Mouse (Mus musculus): ENCODE data around the gene Trpc5. TPM values are rescaled to one million over a fixed set of nuclear protein-coding genes. Genes with fewer than 3 reads are reported as not detected.

Gene Trpc5
- polyA plus RNA-seq, 1 experiment from 2014 or later, result not detected

DNA sequence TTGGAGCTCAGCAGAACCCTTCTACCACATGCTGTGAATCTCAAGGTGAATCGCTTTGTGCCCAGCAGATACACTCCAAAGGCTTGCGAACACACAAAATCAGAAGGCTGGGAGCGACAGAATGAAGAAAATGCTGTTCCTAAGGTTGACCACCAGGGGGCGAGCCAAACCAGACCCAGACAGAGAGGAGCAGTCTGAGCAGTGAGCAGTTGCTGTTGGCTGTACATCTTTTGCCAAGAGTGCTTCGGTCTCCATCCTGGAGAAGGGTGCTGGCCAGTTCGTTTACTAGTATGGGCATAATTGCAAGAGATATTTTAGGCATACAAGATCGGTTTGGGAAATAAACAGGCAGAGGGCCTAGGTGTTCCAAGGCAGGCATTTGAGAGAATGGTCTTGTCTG, 284.5 kb downstream of the Trpc5 start:
- Histone ChIP-seq H3K4me1 (ENCODE audit: insufficient read depth) (no peaks in the 10 kb centered on the region), H3K36me3 (replicated peaks; ENCODE audit: insufficient read depth, low read length) (no peaks in the 10 kb centered on the region), H3K9ac (replicated peaks) (no peak overlapping the region), H3K9me3 (ENCODE audit: low read length) (no peaks in the 10 kb centered on the region), H3K4me3 (ENCODE audit: low read depth, low read length) (no peak overlapping the region), H3K4me2 (ENCODE audit: low read depth, low read length) (no peak overlapping the region), H3K27ac (ENCODE audit: low read depth) (no peak overlapping the region), H3K27me3 (ENCODE audit: insufficient read depth, low read length) (no peaks in the 10 kb centered on the region)
- ATAC-seq (no peak), DNase-seq (peak; percentile 42)
- 32% methylated on average over 7 of the region's 7 CpGs for WGBS (ENCODE audit: insufficient replicate concordance)
- TF ChIP-seq CTCF (IDR thresholded peaks at IDR 0.05; ENCODE audit: low read depth), result peak; percentile 88
- no peak for TF ChIP-seq EP300 (IDR thresholded peaks at IDR 0.05; ENCODE audit: low read depth)

DNA sequence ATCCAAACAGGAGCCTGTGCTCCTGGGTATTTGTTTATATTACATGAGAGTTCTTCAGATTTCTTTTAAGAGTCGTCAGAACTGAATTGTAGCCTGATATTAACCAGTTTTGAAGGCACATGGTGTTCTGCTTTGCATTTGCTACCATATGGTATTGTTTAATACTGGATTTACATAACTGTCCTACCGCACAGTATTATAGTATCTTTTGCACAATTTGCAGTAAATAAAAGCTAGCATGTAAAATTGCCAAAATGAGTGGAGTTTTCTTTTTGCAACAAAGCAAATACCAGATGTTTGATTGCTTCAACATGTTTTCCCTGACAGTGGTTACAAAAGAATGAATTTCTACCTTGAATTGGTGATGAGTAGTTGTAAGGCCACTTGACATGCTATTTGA, 313.8 kb downstream of the Trpc5 start:
- WGBS (ENCODE audit: insufficient replicate concordance), result 78% methylated on average over 2 of the region's 2 CpGs
- ATAC-seq, result no peak
- TF ChIP-seq CTCF (IDR thresholded peaks at IDR 0.05; ENCODE audit: low read depth) (no peak), EP300 (IDR thresholded peaks at IDR 0.05; ENCODE audit: low read depth) (no peak)

DNA sequence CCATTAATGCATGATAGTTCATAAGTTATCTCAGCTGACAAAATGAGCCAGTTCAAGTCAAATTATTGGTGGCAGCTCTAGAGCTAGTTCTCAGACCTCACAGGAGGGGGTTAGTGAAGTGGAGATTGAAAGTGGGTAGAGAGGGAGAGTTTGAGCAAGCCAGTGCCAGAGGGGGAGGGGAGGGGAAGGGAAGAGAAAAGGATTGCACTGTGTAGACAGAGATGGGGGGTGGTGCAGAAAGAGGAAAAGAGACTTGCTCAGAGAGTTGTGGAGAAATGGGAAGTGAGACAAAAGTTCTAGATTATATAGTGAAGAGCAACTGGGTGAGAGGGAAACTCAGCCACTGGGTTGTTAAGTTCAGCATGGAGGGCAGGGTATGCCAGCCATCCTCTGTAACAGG, 349.6 kb downstream of the Trpc5 start:
- no peak overlapping the region for H3K9ac ChIP-seq (replicated peaks)
- no peaks in the 10 kb centered on the region for H3K4me1 ChIP-seq (ENCODE audit: insufficient read depth)
- H3K36me3 ChIP-seq (replicated peaks; ENCODE audit: insufficient read depth, low read length), result no peaks in the 10 kb centered on the region; the same call in 1 of the 2 replicates
- no peak for ATAC-seq
- H3K9me3 ChIP-seq (ENCODE audit: low read length), result no peaks in the 10 kb centered on the region
- no peak overlapping the region for H3K4me2 ChIP-seq (ENCODE audit: low read depth, low read length)
- no peaks in the 10 kb centered on the region for H3K27me3 ChIP-seq (ENCODE audit: insufficient read depth, low read length)
- no peak overlapping the region for H3K4me3 ChIP-seq (ENCODE audit: low read depth, low read length)
- DNase-seq, result no peak
- TF ChIP-seq EP300 (IDR thresholded peaks at IDR 0.05; ENCODE audit: low read depth) (no peak), CTCF (IDR thresholded peaks at IDR 0.05; ENCODE audit: low read depth) (no peak)
- H3K27ac ChIP-seq (ENCODE audit: low read depth), result no peak overlapping the region

More for the DNA sequence above, 313.8 kb downstream of the Trpc5 start:
- no peak overlapping the region for H3K4me2 ChIP-seq (ENCODE audit: low read depth, low read length)
- no peaks in the 10 kb centered on the region for H3K4me1 ChIP-seq (ENCODE audit: insufficient read depth)
- no peak overlapping the region for H3K27ac ChIP-seq (ENCODE audit: low read depth)
- no peaks in the 10 kb centered on the region for H3K27me3 ChIP-seq (ENCODE audit: insufficient read depth, low read length)
- no peaks in the 10 kb centered on the region for H3K9me3 ChIP-seq (ENCODE audit: low read length)
- DNase-seq, result no peak
- H3K4me3 ChIP-seq (ENCODE audit: low read depth, low read length), result no peak overlapping the region
- H3K9ac ChIP-seq (replicated peaks), result no peak overlapping the region
- H3K36me3 ChIP-seq (replicated peaks; ENCODE audit: insufficient read depth, low read length), result no peaks in the 10 kb centered on the region; the same call in 1 of the 2 replicates

DNA sequence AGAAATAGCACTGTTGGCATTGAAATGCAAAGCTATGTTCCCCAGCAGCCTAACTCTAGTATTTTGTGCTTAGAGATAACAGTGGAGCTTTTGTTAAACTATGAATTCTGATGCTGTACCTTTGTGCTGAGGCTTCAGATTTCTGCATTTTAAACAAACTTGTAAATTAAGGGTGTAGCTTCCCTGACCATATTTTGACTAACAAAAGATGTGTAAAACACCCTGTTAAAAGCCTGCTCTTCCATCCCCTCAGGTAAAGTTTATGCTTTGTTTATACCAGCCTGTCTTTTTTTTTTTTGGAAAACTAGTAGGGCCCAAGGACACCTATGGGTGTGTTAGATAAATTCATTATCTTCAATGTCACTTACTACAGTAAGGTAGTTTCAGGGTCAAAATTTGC, 350.0 kb downstream of the Trpc5 start:
- no peaks in the 10 kb centered on the region for H3K27me3 ChIP-seq (ENCODE audit: insufficient read depth, low read length)

DNA sequence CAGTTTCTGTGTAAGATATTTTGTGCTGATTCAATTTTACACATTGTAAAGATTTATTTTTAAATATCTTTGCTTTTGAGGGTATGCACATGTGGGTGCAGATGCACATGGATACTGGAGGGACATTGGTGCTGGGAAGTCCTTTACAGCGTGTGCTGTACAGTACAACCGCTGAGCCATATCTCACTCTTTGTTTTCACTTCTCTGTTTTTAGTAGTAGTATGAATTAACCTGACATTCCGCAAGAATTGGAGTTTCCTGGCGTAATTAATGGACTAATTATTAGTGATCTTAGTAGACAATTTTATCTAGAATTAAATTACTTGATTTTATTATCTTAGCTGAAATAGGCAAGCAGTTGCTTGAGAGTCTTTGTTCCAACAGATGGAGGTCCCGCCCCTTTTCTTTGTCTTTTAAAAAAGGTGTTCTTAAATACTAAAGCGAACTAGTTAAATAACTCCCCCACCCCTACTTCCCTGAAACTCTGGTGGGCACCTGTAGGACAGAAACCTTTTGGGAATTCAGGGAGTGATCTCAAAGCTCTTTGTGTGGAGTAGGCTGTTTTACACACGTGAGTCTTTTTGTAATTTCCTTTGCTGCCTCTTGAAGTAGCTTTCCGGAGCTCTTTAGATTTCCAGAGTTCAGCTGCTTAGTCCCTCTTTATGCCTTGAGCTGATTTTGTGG, 352.5 kb downstream of the Trpc5 start:
- WGBS (ENCODE audit: insufficient replicate concordance), result 69% methylated on average over 8 of the region's 8 CpGs
- Histone ChIP-seq H3K4me3 (ENCODE audit: low read depth, low read length) (no peak overlapping the region), H3K9me3 (ENCODE audit: low read length) (no peaks in the 10 kb centered on the region), H3K27me3 (ENCODE audit: insufficient read depth, low read length) (no peaks in the 10 kb centered on the region), H3K4me1 (ENCODE audit: insufficient read depth) (no peaks in the 10 kb centered on the region), H3K27ac (ENCODE audit: low read depth) (no peak overlapping the region), H3K9ac (replicated peaks) (no peak overlapping the region), H3K4me2 (ENCODE audit: low read depth, low read length) (no peak overlapping the region), H3K36me3 (replicated peaks; ENCODE audit: insufficient read depth, low read length) (no peaks in the 10 kb centered on the region; the same call in 1 of the 2 replicates)
- no peak for DNase-seq
- TF ChIP-seq CTCF (IDR thresholded peaks at IDR 0.05; ENCODE audit: low read depth), result no peak
- no peak for TF ChIP-seq EP300 (IDR thresholded peaks at IDR 0.05; ENCODE audit: low read depth)
- ATAC-seq, result no peak

More for the DNA sequence above, 350.0 kb downstream of the Trpc5 start:
- no peak overlapping the region for H3K9ac ChIP-seq (replicated peaks)
- ATAC-seq, result no peak
- TF ChIP-seq EP300 (IDR thresholded peaks at IDR 0.05; ENCODE audit: low read depth) (no peak), CTCF (IDR thresholded peaks at IDR 0.05; ENCODE audit: low read depth) (no peak)
- H3K4me3 ChIP-seq (ENCODE audit: low read depth, low read length), result no peak overlapping the region
- no peaks in the 10 kb centered on the region for H3K4me1 ChIP-seq (ENCODE audit: insufficient read depth)
- H3K27ac ChIP-seq (ENCODE audit: low read depth), result no peak overlapping the region
- H3K4me2 ChIP-seq (ENCODE audit: low read depth, low read length), result no peak overlapping the region
- H3K9me3 ChIP-seq (ENCODE audit: low read length), result no peaks in the 10 kb centered on the region
- no peaks in the 10 kb centered on the region; the same call in 1 of the 2 replicates for H3K36me3 ChIP-seq (replicated peaks; ENCODE audit: insufficient read depth, low read length)
- DNase-seq, result no peak

Other genes with a start within 250 kb of the Trpc5 start
- gene Trpc5os, start 231.6 kb downstream of the Trpc5 start, polyA plus RNA-seq (2015; fragmentation: Nextera tagmentation; extraction: Ambion mirVana), result not detected in 2 replicates
- gene Rtl4, start 727 bp upstream of the Trpc5 start, polyA plus RNA-seq (2015; fragmentation: Nextera tagmentation; extraction: Ambion mirVana), result 0.86 and 1.4 TPM in 2 replicates